27 mouse cellular contexts compared by ENCODE assay signal in the genomic region with DNA sequence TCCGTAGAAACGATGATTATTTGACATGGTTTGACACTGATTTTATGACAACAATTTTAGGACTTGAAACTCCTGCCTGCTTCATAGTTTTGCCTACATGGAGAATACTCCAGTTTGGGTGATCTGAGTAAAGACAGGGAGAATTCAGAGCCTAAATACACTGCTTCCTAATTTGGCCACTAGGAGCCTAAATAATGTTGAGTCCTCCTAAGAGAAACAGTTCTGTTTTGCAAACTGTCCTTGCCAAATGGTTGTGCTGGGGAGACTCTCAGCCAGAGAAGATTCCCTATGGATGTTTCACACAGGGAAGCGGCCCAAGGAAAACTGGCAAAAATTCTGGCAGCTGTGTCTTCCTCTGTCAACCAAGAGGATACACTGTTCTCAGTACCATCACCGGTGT.
DNase-seq lines count a peak whose midpoint lies in the region; ATAC-seq and TF ChIP-seq lines count a peak whose summit lies in the region.
"Had no signal": no experiment of that assay in that cellular context is flagged by ENCODE, and none has a peak within 500 bp of the region (broad histone marks: within the 10 kb centered on the region; RNA-seq: fewer than 3 reads in every experiment).

No protein-coding gene starts in this region.

- no peak for TF ChIP-seq POLR2A in small intestine, adult 2 months (IDR thresholded peaks at IDR 0.05; ENCODE audit: low read depth, low read length)

- no peaks in the 10 kb centered on the region for H3K36me3 ChIP-seq in hindbrain, postnatal 0 days (ENCODE audit: insufficient read depth, low read length)
- no peaks in the 10 kb centered on the region for H3K36me3 ChIP-seq in hindbrain, embryonic 11.5 days (ENCODE audit: control insufficient read depth, insufficient read depth, low read length)
- H3K36me3 ChIP-seq in midbrain, postnatal 0 days (ENCODE audit: insufficient read depth, low read length), result no peaks in the 10 kb centered on the region
- H3K36me3 ChIP-seq in midbrain, embryonic 14.5 days (ENCODE audit: control insufficient read depth, insufficient read depth, low read length), result no peaks in the 10 kb centered on the region
- H3K36me3 ChIP-seq in small intestine, adult 2 months (ENCODE audit: control insufficient read depth, insufficient read depth, low read length), result no peaks in the 10 kb centered on the region
- H3K36me3 ChIP-seq: embryonic facial prominence, embryonic 12.5 days; hindbrain, embryonic 12.5 days; liver, embryonic 12.5 days; midbrain, embryonic 15.5 days had no signal

- peak; percentile 23 for TF ChIP-seq CTCF in hindbrain, postnatal 0 days (IDR thresholded peaks at IDR 0.05; ENCODE audit: low read depth)
- TF ChIP-seq CTCF in midbrain, postnatal 0 days (IDR thresholded peaks at IDR 0.05), result 0 out of 2 replicates have a peak, but pooled peaks have one; percentile 21
- no peak for TF ChIP-seq CTCF in small intestine, adult 2 months (IDR thresholded peaks at IDR 0.05; ENCODE audit: extremely low read depth, insufficient read length, insufficient replicate concordance, low read depth, low read length)

- H3K27ac ChIP-seq in hindbrain, postnatal 0 days, result no peak overlapping the region
- no peak overlapping the region for H3K27ac ChIP-seq in hindbrain, embryonic 11.5 days (ENCODE audit: low read depth, low read length)
- H3K27ac ChIP-seq in midbrain, postnatal 0 days (ENCODE audit: low read depth, low read length), result no peak overlapping the region
- H3K27ac ChIP-seq in midbrain, embryonic 14.5 days (replicated peaks; ENCODE audit: low read depth, low read length), result no peak overlapping the region
- H3K27ac ChIP-seq in small intestine, adult 2 months (ENCODE audit: insufficient read depth, low read depth, low read length), result peak overlapping the region; percentile 45; the same call in 1 of the 2 replicates
- H3K27ac ChIP-seq: embryonic facial prominence, embryonic 12.5 days; hindbrain, embryonic 12.5 days; liver, embryonic 12.5 days; midbrain, embryonic 15.5 days had no signal

- H3K9ac ChIP-seq in hindbrain, postnatal 0 days (replicated peaks; ENCODE audit: low read length), result no peak overlapping the region
- H3K9ac ChIP-seq in hindbrain, embryonic 11.5 days (ENCODE audit: low read depth, low read length), result no peak overlapping the region
- no peak overlapping the region for H3K9ac ChIP-seq in midbrain, postnatal 0 days (replicated peaks; ENCODE audit: low read length, poor library complexity, severe bottlenecking)
- H3K9ac ChIP-seq in midbrain, embryonic 14.5 days (replicated peaks; ENCODE audit: low read length), result no peak overlapping the region
- H3K9ac ChIP-seq: embryonic facial prominence, embryonic 12.5 days; hindbrain, embryonic 12.5 days; liver, embryonic 12.5 days; liver, postnatal 0 days; midbrain, embryonic 15.5 days had no signal

- no peak overlapping the region for H3K4me3 ChIP-seq in hindbrain, postnatal 0 days (ENCODE audit: low read length)
- no peak overlapping the region for H3K4me3 ChIP-seq in hindbrain, embryonic 11.5 days (ENCODE audit: low read depth, low read length)
- no peak overlapping the region for H3K4me3 ChIP-seq in midbrain, postnatal 0 days (ENCODE audit: low read depth, low read length)
- H3K4me3 ChIP-seq in midbrain, embryonic 14.5 days (replicated peaks; ENCODE audit: low read depth, low read length), result no peak overlapping the region
- H3K4me3 ChIP-seq in small intestine, adult 2 months (ENCODE audit: low read depth, low read length), result no peak overlapping the region
- H3K4me3 ChIP-seq: embryonic facial prominence, embryonic 12.5 days; hindbrain, embryonic 12.5 days; liver, embryonic 12.5 days; midbrain, embryonic 15.5 days had no signal

- no peak for DNase-seq in hindbrain, postnatal 0 days (ENCODE audit: low spot score)
- no peak for DNase-seq in hindbrain, embryonic 11.5 days (ENCODE audit: low spot score)
- DNase-seq in midbrain, postnatal 0 days (ENCODE audit: low spot score), result no peak
- no peak for DNase-seq in midbrain, embryonic 14.5 days
- no peak for DNase-seq in thymus, postnatal 36 days
- DNase-seq in adrenal gland, postnatal 36 days, result no peak
- DNase-seq: adrenal gland, postnatal 10 days; cerebellum, adult 11-12 months; cerebellum, adult 9-11 months; embryo, embryonic 11 days; gastrocnemius, postnatal 14 days; kidney, adult 9 months; kidney, postnatal 10 days; left cerebral cortex, postnatal 4 days; liver, postnatal 0 days; right cerebral cortex, postnatal 25 days; spleen, adult 18-20 months; thymus, adult 2 months; thymus, postnatal 4 days had no signal

- WGBS in hindbrain, postnatal 0 days, result 96% methylated on average over 4 of the region's 4 CpGs
- WGBS in hindbrain, embryonic 11.5 days, result 95% methylated on average over 4 of the region's 4 CpGs
- 91% methylated on average over 4 of the region's 4 CpGs for WGBS in midbrain, postnatal 0 days
- WGBS in midbrain, embryonic 14.5 days, result 93% methylated on average over 4 of the region's 4 CpGs
- whole genome bisulfite sequencing in small intestine, adult 2 months, result 86% methylated on average over 4 of the region's 4 CpGs

- no peak for ATAC-seq in hindbrain, postnatal 0 days
- no peak for ATAC-seq in hindbrain, embryonic 11.5 days (ENCODE audit: low FRiP score)
- no peak for ATAC-seq in midbrain, postnatal 0 days (ENCODE audit: low FRiP score)
- no peak for ATAC-seq in midbrain, embryonic 14.5 days (ENCODE audit: low FRiP score, low TSS enrichment)
- ATAC-seq: CD4-positive, CD25-positive, alpha-beta regulatory T cell, adult 4 months; inflammation-experienced regulatory T-cells, adult 6 months; liver, embryonic 12.5 days; liver, postnatal 0 days; lung, postnatal 0 days; midbrain, embryonic 15.5 days had no signal

- no peaks in the 10 kb centered on the region for H3K27me3 ChIP-seq in hindbrain, postnatal 0 days (ENCODE audit: insufficient read depth, low read length)
- no peaks in the 10 kb centered on the region for H3K27me3 ChIP-seq in hindbrain, embryonic 11.5 days (ENCODE audit: control insufficient read depth, insufficient read depth, low read length)
- H3K27me3 ChIP-seq in midbrain, postnatal 0 days (ENCODE audit: insufficient read depth, low read length), result no peaks in the 10 kb centered on the region
- H3K27me3 ChIP-seq in midbrain, embryonic 14.5 days (ENCODE audit: control insufficient read depth, insufficient read depth, low read length), result no peaks in the 10 kb centered on the region
- H3K27me3 ChIP-seq in small intestine, adult 2 months (ENCODE audit: control insufficient read depth, insufficient read depth, low read length), result no peaks in the 10 kb centered on the region
- H3K27me3 ChIP-seq: embryonic facial prominence, embryonic 12.5 days; hindbrain, embryonic 12.5 days; liver, embryonic 12.5 days; midbrain, embryonic 15.5 days had no signal

- no peaks in the 10 kb centered on the region for H3K9me3 ChIP-seq in hindbrain, postnatal 0 days (ENCODE audit: low read length)
- no peaks in the 10 kb centered on the region for H3K9me3 ChIP-seq in hindbrain, embryonic 11.5 days (ENCODE audit: control insufficient read depth, low read length)
- H3K9me3 ChIP-seq in midbrain, postnatal 0 days (ENCODE audit: low read length), result no peaks in the 10 kb centered on the region
- no peaks in the 10 kb centered on the region for H3K9me3 ChIP-seq in midbrain, embryonic 14.5 days (ENCODE audit: control insufficient read depth, low read length)
- H3K9me3 ChIP-seq: embryonic facial prominence, embryonic 12.5 days; hindbrain, embryonic 12.5 days; liver, embryonic 12.5 days; midbrain, embryonic 15.5 days had no signal

- H3K4me2 ChIP-seq in hindbrain, postnatal 0 days (ENCODE audit: low read depth, low read length), result no peak overlapping the region
- no peak overlapping the region for H3K4me2 ChIP-seq in hindbrain, embryonic 11.5 days (replicated peaks; ENCODE audit: low read depth, low read length)
- no peak overlapping the region for H3K4me2 ChIP-seq in midbrain, postnatal 0 days (ENCODE audit: low read depth, low read length, poor library complexity, severe bottlenecking)
- H3K4me2 ChIP-seq in midbrain, embryonic 14.5 days (ENCODE audit: low read length), result no peak overlapping the region
- H3K4me2 ChIP-seq: embryonic facial prominence, embryonic 12.5 days; hindbrain, embryonic 12.5 days; liver, embryonic 12.5 days; midbrain, embryonic 15.5 days had no signal

- no peaks in the 10 kb centered on the region for H3K4me1 ChIP-seq in hindbrain, postnatal 0 days (ENCODE audit: insufficient read depth, low read length)
- H3K4me1 ChIP-seq in hindbrain, embryonic 11.5 days (replicated peaks; ENCODE audit: control insufficient read depth, insufficient read depth, low read length), result no peaks in the 10 kb centered on the region
- H3K4me1 ChIP-seq in midbrain, postnatal 0 days (ENCODE audit: insufficient read depth, low read length), result no peaks in the 10 kb centered on the region
- H3K4me1 ChIP-seq in midbrain, embryonic 14.5 days (ENCODE audit: control insufficient read depth, insufficient read depth, low read length), result no peaks in the 10 kb centered on the region
- no peaks in the 10 kb centered on the region for H3K4me1 ChIP-seq in small intestine, adult 2 months (ENCODE audit: control insufficient read depth, insufficient read depth, insufficient read length, low read length)
- H3K4me1 ChIP-seq: embryonic facial prominence, embryonic 12.5 days; hindbrain, embryonic 12.5 days; liver, embryonic 12.5 days; midbrain, embryonic 15.5 days had no signal
